Mouse (Mus musculus): ENCODE measurements around the gene Ifna15. TPM values are rescaled to one million over a fixed set of nuclear protein-coding genes. Genes with fewer than 3 reads are reported as not detected.
"Not testable (repeated sequence)": the region's sequence is repeated elsewhere in the genome, so short reads cannot be mapped to it uniquely, and the experiment has no call there.

Gene Ifna15
- not detected in 2 replicates for polyA plus RNA-seq (2015; fragmentation: Nextera tagmentation; extraction: Ambion mirVana)

DNA sequence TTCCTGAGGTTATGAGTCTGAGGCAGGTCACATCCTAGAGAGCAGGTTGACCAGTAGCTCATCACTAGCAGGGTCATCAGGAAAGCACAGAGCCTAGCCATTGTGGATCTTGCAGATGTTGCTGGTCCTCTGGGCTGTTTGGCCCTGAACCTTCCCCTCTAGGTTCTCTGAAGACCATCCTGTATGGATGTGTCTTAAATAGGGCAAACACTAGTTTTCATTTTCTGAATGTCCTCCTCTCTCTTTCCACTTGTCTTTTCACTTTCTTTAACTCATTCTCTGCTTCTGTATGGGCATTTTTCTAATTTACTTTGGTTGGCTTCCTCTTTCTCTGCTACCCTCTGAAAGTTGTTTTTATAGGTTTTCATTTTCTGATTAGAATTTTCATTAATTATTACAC, at the start of gene Ifna15:
Gene Ifna15, minus strand, starts transcription at position 101 of the 400 bp plus-strand sequence.
- not testable (repeated sequence) for H3K9me3 ChIP-seq (ENCODE audit: control insufficient read depth, low read length); ATAC-seq (ENCODE audit: low read depth); H3K27ac ChIP-seq (ENCODE audit: low read length); H3K27me3 ChIP-seq (ENCODE audit: control insufficient read depth, insufficient read depth, low read depth, low read length); H3K36me3 ChIP-seq (ENCODE audit: control insufficient read depth, insufficient read depth, low read length); H3K4me2 ChIP-seq (ENCODE audit: low read depth, low read length); H3K9ac ChIP-seq (ENCODE audit: low read length); H3K4me1 ChIP-seq (replicated peaks; ENCODE audit: control insufficient read depth, insufficient read depth, low read length); H3K4me3 ChIP-seq (ENCODE audit: low read length)

DNA sequence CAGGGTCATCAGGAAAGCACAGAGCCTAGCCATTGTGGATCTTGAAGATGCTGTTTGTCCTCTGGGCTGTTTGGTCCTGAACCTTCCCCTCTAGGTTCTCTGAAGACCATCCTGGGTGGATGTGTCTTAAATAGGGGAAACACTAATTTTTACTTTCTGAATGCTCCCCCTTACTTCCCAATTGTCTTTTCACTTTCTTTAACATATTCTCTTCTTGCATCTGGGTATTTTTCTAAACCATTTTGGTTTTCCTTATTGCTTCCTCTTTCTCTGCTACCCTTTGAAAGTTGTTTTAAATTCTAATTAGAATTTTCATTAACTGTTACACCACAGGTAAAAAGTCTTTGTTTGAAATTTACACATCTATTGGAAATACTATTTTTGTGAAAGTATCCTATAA, 45.2 kb upstream of the Ifna15 start, which contains the start of gene Ifna12:
Gene Ifna12, minus strand, starts transcription at position 101 of the 400 bp plus-strand sequence.
- no peak within 1 kb of the TSS for H3K4me3 ChIP-seq (ENCODE audit: low read length)
- H3K4me2 ChIP-seq (ENCODE audit: low read depth, low read length): no peak within 1 kb of the TSS
- H3K4me1 ChIP-seq (replicated peaks; ENCODE audit: control insufficient read depth, insufficient read depth, low read length): no peaks in the 10 kb centered on the region
- H3K27me3 ChIP-seq (ENCODE audit: control insufficient read depth, insufficient read depth, low read depth, low read length): no peaks in the 10 kb centered on the region
- H3K27ac ChIP-seq (ENCODE audit: low read length): no peak within 1 kb of the TSS
- ATAC-seq (ENCODE audit: low read depth): no peak
- H3K9me3 ChIP-seq (ENCODE audit: control insufficient read depth, low read length): no peaks in the 10 kb centered on the region
- no peaks in the 10 kb centered on the region for H3K36me3 ChIP-seq (ENCODE audit: control insufficient read depth, insufficient read depth, low read length)
- no peak within 1 kb of the TSS for H3K9ac ChIP-seq (ENCODE audit: low read length)

GRCm38 (mm10) chr4:88592285-88592684, 34.2 kb upstream of the Ifna15 start, which contains the start of gene Ifna9:
Ifna9 (minus strand) TSS chr4:88592385.
- Histone ChIP-seq H3K9ac (ENCODE audit: low read length) (no peak within 1 kb of the TSS), H3K4me2 (ENCODE audit: low read depth, low read length) (no peak within 1 kb of the TSS), H3K4me3 (ENCODE audit: low read length) (no peak within 1 kb of the TSS), H3K27me3 (ENCODE audit: control insufficient read depth, insufficient read depth, low read depth, low read length) (no peaks in the 10 kb centered on the region), H3K9me3 (ENCODE audit: control insufficient read depth, low read length) (no peaks in the 10 kb centered on the region), H3K4me1 (replicated peaks; ENCODE audit: control insufficient read depth, insufficient read depth, low read length) (no peaks in the 10 kb centered on the region), H3K27ac (ENCODE audit: low read length) (no peak within 1 kb of the TSS), H3K36me3 (ENCODE audit: control insufficient read depth, insufficient read depth, low read length) (no peaks in the 10 kb centered on the region)
- WGBS: 71% methylated on average over 1 of the region's 1 CpGs
- ATAC-seq (ENCODE audit: low read depth): no peak

DNA sequence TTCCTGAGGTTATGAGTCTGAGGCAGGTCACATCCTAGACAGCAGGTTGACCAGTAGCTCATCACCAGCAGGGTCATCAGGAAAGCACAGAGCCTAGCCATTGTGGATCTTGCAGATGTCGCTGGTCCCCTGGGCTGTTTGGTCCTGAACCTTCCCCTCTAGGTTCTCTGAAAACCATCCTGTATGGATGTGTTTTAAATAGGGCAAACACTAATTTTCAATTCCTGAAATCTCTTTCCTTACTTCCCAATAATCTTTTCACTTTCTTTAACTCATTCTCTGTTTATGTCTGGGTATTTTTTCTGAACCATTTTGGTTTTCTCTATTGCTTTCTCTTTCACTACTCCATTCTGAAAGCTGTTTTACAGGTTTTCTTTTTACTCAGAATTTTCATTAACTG, 13.7 kb upstream of the Ifna15 start, which contains the start of gene Ifna14:
Gene Ifna14, minus strand, starts transcription at position 101 of the 400 bp plus-strand sequence.
- ATAC-seq (ENCODE audit: low read depth): no peak
- no peaks in the 10 kb centered on the region for H3K9me3 ChIP-seq (ENCODE audit: control insufficient read depth, low read length)
- H3K4me2 ChIP-seq (ENCODE audit: low read depth, low read length): no peak within 1 kb of the TSS
- H3K27me3 ChIP-seq (ENCODE audit: control insufficient read depth, insufficient read depth, low read depth, low read length): no peaks in the 10 kb centered on the region
- no peak within 1 kb of the TSS for H3K27ac ChIP-seq (ENCODE audit: low read length)
- WGBS: 74% methylated on average over 1 of the region's 1 CpGs
- H3K4me1 ChIP-seq (replicated peaks; ENCODE audit: control insufficient read depth, insufficient read depth, low read length): no peaks in the 10 kb centered on the region
- H3K4me3 ChIP-seq (ENCODE audit: low read length): no peak within 1 kb of the TSS
- H3K9ac ChIP-seq (ENCODE audit: low read length): no peak within 1 kb of the TSS
- no peaks in the 10 kb centered on the region for H3K36me3 ChIP-seq (ENCODE audit: control insufficient read depth, insufficient read depth, low read length)

- Histone ChIP-seq H3K4me1 (replicated peaks; ENCODE audit: control insufficient read depth, insufficient read depth, low read length) (no peaks in the 10 kb centered on the region), H3K4me3 (ENCODE audit: low read length) (no peak overlapping the region), H3K9ac (ENCODE audit: low read length) (no peak overlapping the region), H3K27ac (ENCODE audit: low read length) (no peak overlapping the region), H3K4me2 (ENCODE audit: low read depth, low read length) (no peak overlapping the region), H3K36me3 (ENCODE audit: control insufficient read depth, insufficient read depth, low read length) (no peaks in the 10 kb centered on the region), H3K9me3 (ENCODE audit: control insufficient read depth, low read length) (no peaks in the 10 kb centered on the region), H3K27me3 (ENCODE audit: control insufficient read depth, insufficient read depth, low read depth, low read length) (no peaks in the 10 kb centered on the region)
- 92% methylated on average over 1 of the region's 1 CpGs for WGBS
- ATAC-seq (ENCODE audit: low read depth): no peak
These were observed 3.7 kb upstream of the Ifna15 start for GRCm38 (mm10) chr4:88561791-88562190.

DNA sequence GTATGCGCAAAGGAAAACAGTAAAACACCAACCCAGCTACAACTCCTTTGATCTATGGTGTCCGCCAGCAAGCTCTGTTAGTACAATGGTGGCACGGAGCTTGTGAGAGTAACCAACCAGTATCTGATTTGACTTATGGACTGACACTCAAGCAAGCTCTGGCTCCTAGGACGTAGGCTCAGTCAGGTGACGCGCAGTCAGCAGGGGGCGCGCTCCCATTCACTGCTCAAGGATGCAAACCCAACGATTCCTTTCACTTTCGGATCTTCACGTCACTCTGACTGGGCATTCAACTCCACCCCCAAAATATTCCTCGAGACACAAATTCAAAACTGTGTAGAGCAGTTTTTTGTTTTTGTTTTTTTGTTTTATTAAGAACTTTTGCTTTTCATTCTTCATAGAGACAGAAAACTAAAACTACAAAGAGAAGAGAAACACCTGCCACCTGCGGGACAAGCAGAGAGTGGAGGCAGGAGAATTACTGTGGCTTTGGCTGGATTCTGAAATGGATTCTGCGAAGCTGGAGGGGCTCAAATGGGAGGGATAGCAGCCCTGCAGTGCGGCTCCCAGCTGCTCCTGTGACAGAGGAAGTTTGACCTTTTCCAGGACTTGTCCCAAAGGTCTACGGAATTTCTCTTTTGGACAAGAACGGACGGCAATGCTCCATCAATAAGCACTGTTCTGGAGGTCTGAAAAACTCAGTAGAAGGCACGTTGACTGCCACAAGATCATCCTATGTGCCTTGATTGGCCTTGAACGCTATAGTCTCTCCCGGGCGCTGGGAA, 7.7 kb downstream of the Ifna15 start:
- Histone ChIP-seq H3K4me3 (ENCODE audit: low read length) (peak overlapping the region; percentile 52), H3K4me2 (ENCODE audit: low read depth, low read length) (peak overlapping the region; percentile 71), H3K36me3 (ENCODE audit: control insufficient read depth, insufficient read depth, low read length) (no peaks in the 10 kb centered on the region), H3K4me1 (replicated peaks; ENCODE audit: control insufficient read depth, insufficient read depth, low read length) (no peaks in the 10 kb centered on the region), H3K27ac (ENCODE audit: low read length) (no peak overlapping the region), H3K27me3 (ENCODE audit: control insufficient read depth, insufficient read depth, low read depth, low read length) (no peaks in the 10 kb centered on the region), H3K9ac (ENCODE audit: low read length) (peak overlapping the region; percentile 51; the same call in 1 of the 2 replicates), H3K9me3 (ENCODE audit: control insufficient read depth, low read length) (no peaks in the 10 kb centered on the region)
- ATAC-seq (ENCODE audit: low read depth): peak; percentile 90
- WGBS: 29% methylated on average over 22 of the region's 22 CpGs

GRCm38 (mm10) chr4:88547986-88548385, 10.1 kb downstream of the Ifna15 start:
- no peak for ATAC-seq (ENCODE audit: low read depth)
- H3K4me3 ChIP-seq (ENCODE audit: low read length): no peak overlapping the region
- H3K9ac ChIP-seq (ENCODE audit: low read length): no peak overlapping the region
- H3K9me3 ChIP-seq (ENCODE audit: control insufficient read depth, low read length): no peaks in the 10 kb centered on the region
- H3K4me1 ChIP-seq (replicated peaks; ENCODE audit: control insufficient read depth, insufficient read depth, low read length): no peaks in the 10 kb centered on the region
- H3K27ac ChIP-seq (ENCODE audit: low read length): no peak overlapping the region
- WGBS: 28% methylated on average over 1 of the region's 1 CpGs
- no peaks in the 10 kb centered on the region for H3K27me3 ChIP-seq (ENCODE audit: control insufficient read depth, insufficient read depth, low read depth, low read length)
- H3K4me2 ChIP-seq (ENCODE audit: low read depth, low read length): no peak overlapping the region
- no peaks in the 10 kb centered on the region for H3K36me3 ChIP-seq (ENCODE audit: control insufficient read depth, insufficient read depth, low read length)

- Histone ChIP-seq H3K27ac (ENCODE audit: low read length) (no peak overlapping the region), H3K4me2 (ENCODE audit: low read depth, low read length) (no peak overlapping the region), H3K4me1 (replicated peaks; ENCODE audit: control insufficient read depth, insufficient read depth, low read length) (no peaks in the 10 kb centered on the region), H3K9ac (ENCODE audit: low read length) (no peak overlapping the region), H3K9me3 (ENCODE audit: control insufficient read depth, low read length) (no peaks in the 10 kb centered on the region), H3K36me3 (ENCODE audit: control insufficient read depth, insufficient read depth, low read length) (no peaks in the 10 kb centered on the region), H3K27me3 (ENCODE audit: control insufficient read depth, insufficient read depth, low read depth, low read length) (no peaks in the 10 kb centered on the region), H3K4me3 (ENCODE audit: low read length) (no peak overlapping the region)
- ATAC-seq (ENCODE audit: low read depth): peak; percentile 60; the same call in 1 of the 2 replicates
- 47% methylated on average over 2 of the region's 2 CpGs for WGBS
These were observed 14.3 kb downstream of the Ifna15 start for GRCm38 (mm10) chr4:88543649-88544234.

GRCm38 (mm10) chr4:88537328-88537727, 20.7 kb downstream of the Ifna15 start:
- Histone ChIP-seq H3K27me3 (ENCODE audit: control insufficient read depth, insufficient read depth, low read depth, low read length) (no peaks in the 10 kb centered on the region), H3K4me2 (ENCODE audit: low read depth, low read length) (peak overlapping the region; percentile 41), H3K36me3 (ENCODE audit: control insufficient read depth, insufficient read depth, low read length) (no peaks in the 10 kb centered on the region), H3K4me1 (replicated peaks; ENCODE audit: control insufficient read depth, insufficient read depth, low read length) (peaks cover 10% of the 10 kb centered on the region), H3K9me3 (ENCODE audit: control insufficient read depth, low read length) (no peaks in the 10 kb centered on the region), H3K4me3 (ENCODE audit: low read length) (0 out of 2 replicates have a peak overlapping the region, but pooled peaks have one; percentile 10), H3K27ac (ENCODE audit: low read length) (peak overlapping the region; percentile 58), H3K9ac (ENCODE audit: low read length) (0 out of 2 replicates have a peak overlapping the region, but pooled peaks have one; percentile 8)
- ATAC-seq (ENCODE audit: low read depth): peak; percentile 87
- 35% methylated on average over 12 of the region's 12 CpGs for WGBS

Measured in lung, embryonic 16.5 days (tissue).